Mouse (Mus musculus) T-cell, adult 2 months (primary cell): Measurements from ENCODE around the gene Ift27.
A peak's percentile ranks its signal among the peaks of the same experiment; 100 is the strongest.

ENCODE experiments used
- DNase-seq: peaks from one replicate; pipeline ENCODE4 v3.0.0; 2022; ENCODE audit warnings: low spot score

The Ift27 gene

GRCm38 (mm10) chr15:78173972-78174886 is at the start of gene Ift27:
TSS of gene Ift27 (minus strand) at chr15:78174107.
- peak; percentile 99 for DNase-seq

GRCm38 (mm10) chr15:78215269-78215668 is 41.4 kb upstream of the Ift27 start:
- no peak for DNase-seq

- no peak for DNase-seq
Observed at GRCm38 (mm10) chr15:78211367-78211766, 37.5 kb upstream of the Ift27 start.

- no peak for DNase-seq
Observed at GRCm38 (mm10) chr15:78210203-78210602, 36.3 kb upstream of the Ift27 start.

- DNase-seq = no peak
Observed at GRCm38 (mm10) chr15:78206312-78206711, 32.4 kb upstream of the Ift27 start, which contains the start of gene Pvalb. TSS of gene Pvalb (minus strand) at chr15:78206400.

- DNase-seq = no peak
Observed at GRCm38 (mm10) chr15:78205192-78205591, 31.3 kb upstream of the Ift27 start.

- no peak for DNase-seq
Observed at GRCm38 (mm10) chr15:78204053-78204847, 30.3 kb upstream of the Ift27 start.

GRCm38 (mm10) chr15:78195096-78195880 is 21.4 kb upstream of the Ift27 start:
- no peak for DNase-seq

GRCm38 (mm10) chr15:78194320-78194719 is 20.4 kb upstream of the Ift27 start:
- no peak for DNase-seq

GRCm38 (mm10) chr15:78189636-78190035 is 15.7 kb upstream of the Ift27 start:
- no peak for DNase-seq

- DNase-seq = no peak
Observed at GRCm38 (mm10) chr15:78188546-78188945, 14.6 kb upstream of the Ift27 start.

- no peak for DNase-seq
Observed at GRCm38 (mm10) chr15:78186906-78187305, 13.0 kb upstream of the Ift27 start.

- DNase-seq = no peak
Observed at GRCm38 (mm10) chr15:78185609-78186008, 11.7 kb upstream of the Ift27 start.

GRCm38 (mm10) chr15:78184855-78185254 is 10.9 kb upstream of the Ift27 start:
- peak; percentile 23 for DNase-seq

GRCm38 (mm10) chr15:78181701-78182405 is 7.9 kb upstream of the Ift27 start:
- DNase-seq = no peak

- no peak for DNase-seq
Observed at GRCm38 (mm10) chr15:78179775-78180174, 5.9 kb upstream of the Ift27 start.

GRCm38 (mm10) chr15:78178397-78178796 is 4.5 kb upstream of the Ift27 start:
- peak; percentile 80 for DNase-seq

GRCm38 (mm10) chr15:78177257-78177656 is 3.4 kb upstream of the Ift27 start:
- DNase-seq = no peak

GRCm38 (mm10) chr15:78174887-78175245 is 959 bp upstream of the Ift27 start:
- no peak for DNase-seq

GRCm38 (mm10) chr15:78172899-78173817 is 749 bp downstream of the Ift27 start:
- no peak for DNase-seq
